Mouse (Mus musculus): ENCODE results near the gene Trip10. TPM values are rescaled to one million over a fixed set of nuclear protein-coding genes. Genes with fewer than 3 reads are reported as not detected.

Trip10 gene
- 28.3 and 33.5 TPM in 2 replicates for polyA plus RNA-seq (2012; rRNA removed)

DNA sequence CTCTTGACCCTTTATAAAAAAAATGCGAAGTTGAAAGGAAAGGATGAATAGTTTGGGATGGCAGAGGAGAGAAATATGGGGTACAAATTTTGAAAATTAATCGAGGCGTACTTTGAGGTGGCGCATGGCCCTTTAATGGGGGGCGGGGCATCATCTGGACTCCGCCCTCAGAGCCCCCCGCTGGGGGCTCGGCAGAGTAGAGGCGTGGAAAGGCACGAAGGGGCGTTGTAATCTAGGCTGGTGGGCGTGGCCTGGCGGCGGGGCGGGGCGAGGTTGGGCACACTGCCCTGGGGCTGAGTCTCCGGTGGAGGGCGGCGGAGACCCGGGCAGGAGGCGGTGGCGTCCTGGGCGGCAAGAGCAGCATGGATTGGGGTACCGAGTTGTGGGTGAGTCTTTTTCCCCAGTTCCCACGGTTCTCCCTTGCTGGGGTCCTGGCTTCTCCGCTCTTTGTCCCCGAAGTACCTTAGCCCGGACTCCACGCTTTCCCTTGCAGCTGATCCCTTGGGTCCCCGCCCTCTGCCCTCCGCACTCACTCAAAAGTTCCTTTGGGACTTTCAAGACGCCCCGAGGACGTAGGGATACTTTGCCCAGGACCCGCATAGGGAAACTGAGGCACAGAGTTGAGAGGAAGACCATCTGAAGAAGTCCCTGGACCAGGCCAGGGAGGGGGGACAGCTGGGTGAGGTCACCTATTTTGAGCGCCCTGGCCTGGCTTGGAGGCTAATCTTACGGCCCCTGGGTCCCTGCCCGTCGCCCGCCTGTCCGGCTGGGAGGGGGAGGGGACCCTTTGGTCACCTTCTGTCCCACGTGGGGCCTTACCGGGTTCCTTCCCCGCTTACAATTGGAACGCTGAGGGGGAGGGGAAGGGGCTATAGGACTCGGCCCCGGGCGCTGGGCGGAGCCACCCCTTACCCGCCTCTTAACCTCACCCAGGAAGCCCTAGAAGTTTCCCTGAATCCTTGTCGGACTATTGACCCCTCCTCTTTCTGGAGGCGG lies at the start of gene Trip10:
Gene Trip10 (plus strand): TSS at position 270 of the 996 bp plus-strand sequence.

DNA sequence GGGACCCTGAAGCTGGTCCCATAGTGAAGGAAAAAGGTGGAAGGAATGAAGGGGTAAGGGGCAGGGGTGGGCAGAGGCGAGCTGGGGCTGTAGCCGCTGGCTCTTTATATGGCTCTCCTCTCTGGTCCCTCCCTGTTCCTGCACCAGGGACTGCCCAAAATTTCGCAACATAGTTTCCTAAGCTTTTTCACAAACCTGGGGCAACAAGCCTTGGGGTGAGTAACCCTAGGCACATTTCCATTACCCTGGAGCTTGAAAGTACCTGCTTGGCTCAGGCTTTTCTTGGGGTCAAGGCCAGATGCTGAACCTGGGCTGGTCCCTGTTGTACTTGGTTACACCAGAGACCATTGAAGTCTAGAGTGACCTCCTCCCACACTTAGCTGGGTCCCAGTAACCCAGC lies 21.2 kb upstream of the Trip10 start, which contains the start of gene C3:
Gene C3 (minus strand): TSS at position 123 of the 400 bp plus-strand sequence.

DNA sequence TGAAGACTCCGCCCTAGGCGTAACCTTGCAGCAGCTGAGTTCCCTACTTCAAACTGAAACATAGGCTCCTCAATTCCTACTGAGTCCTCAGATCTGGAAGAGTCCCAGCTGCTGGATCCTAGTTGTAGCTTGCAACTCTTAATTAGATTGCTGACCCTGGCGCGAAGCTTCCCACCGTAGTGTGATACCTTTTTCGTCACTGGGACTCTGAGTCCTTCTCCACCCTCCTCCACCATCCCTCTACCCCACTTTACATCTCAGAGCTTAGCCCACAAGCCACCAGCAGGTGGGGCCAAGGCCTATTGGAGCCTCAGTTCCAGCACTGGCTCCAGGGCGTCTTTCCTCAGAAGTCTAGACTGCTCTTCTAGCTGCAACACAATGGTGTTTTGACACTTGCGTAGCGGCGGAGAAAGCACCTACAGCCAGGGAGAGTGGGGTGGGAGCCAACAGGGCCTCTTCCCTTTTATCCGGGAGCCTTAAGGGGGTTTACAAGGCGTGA lies 1.0 kb upstream of the Trip10 start, which contains the start of gene Gpr108:
Gene Gpr108 (minus strand): TSS at position 246 of the 499 bp plus-strand sequence.

DNA sequence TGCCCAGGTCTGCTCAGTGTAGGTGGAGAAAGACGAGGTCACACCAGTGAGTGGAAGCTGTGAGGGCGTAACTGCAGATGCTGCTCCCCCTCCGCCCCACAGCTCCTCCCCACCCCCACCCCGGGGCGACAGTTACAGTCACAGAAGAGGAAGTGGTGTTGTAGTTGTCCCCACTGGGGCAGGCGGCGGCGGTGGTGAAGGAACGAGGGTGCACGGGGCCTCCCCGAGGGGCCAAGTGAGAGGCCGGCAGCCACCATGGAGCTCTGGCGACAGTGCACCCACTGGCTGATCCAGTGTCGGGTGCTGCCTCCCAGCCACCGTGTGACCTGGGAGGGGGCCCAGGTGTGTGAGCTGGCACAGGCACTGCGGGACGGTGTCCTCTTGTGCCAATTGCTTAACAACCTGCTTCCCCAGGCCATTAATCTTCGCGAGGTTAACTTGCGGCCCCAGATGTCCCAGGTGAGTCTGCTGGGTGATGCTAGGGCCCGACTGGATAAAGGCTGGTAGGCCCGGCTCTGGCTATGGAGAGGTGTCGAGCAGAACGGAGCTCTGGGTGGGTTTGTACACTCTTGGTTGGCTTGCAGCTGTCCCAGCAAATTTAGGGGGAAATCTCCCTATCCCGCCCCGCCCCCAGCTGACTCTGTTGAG lies 29.8 kb downstream of the Trip10 start, which contains the start of gene Vav1:
Gene Vav1 (plus strand): TSS at position 158 of the 648 bp plus-strand sequence.

Other genes starting within 250 kb of the Trip10 start
- 0.17 TPM in 1 of 2 replicates, not detected in the other for gene Pspn, start 249.4 kb upstream of the Trip10 start, polyA plus RNA-seq (2012; rRNA removed)
- gene Gtf2f1, start 238.2 kb upstream of the Trip10 start, polyA plus RNA-seq (2012; rRNA removed): 82.8 and 142 TPM in 2 replicates
- gene Gm17949, start 238.0 kb upstream of the Trip10 start, polyA plus RNA-seq (2012; rRNA removed): 0.05 and 0.08 TPM in 2 replicates
- gene Khsrp, start 217.9 kb upstream of the Trip10 start, polyA plus RNA-seq (2012; rRNA removed): 132 and 136 TPM in 2 replicates
- not detected in 2 replicates for gene Slc25a41, start 207.8 kb upstream of the Trip10 start, polyA plus RNA-seq (2012; rRNA removed)
- 0.85 and 1.8 TPM in 2 replicates for gene Crb3, start 190.3 kb upstream of the Trip10 start, polyA plus RNA-seq (2012; rRNA removed)
- gene Slc25a23, start 189.6 kb upstream of the Trip10 start, polyA plus RNA-seq (2012; rRNA removed): 28.0 and 35.7 TPM in 2 replicates
- 3.9 and 5.1 TPM in 2 replicates for gene Dennd1c, start 170.9 kb upstream of the Trip10 start, polyA plus RNA-seq (2012; rRNA removed)
- gene Tubb4a, start 161.7 kb upstream of the Trip10 start, polyA plus RNA-seq (2012; rRNA removed): 70.7 and 72.5 TPM in 2 replicates
- 6.2 and 6.5 TPM in 2 replicates for gene Tnfsf9, start 144.1 kb upstream of the Trip10 start, polyA plus RNA-seq (2012; rRNA removed)
- 0.20 and 0.22 TPM in 2 replicates for gene Cd70, start 99.7 kb upstream of the Trip10 start, polyA plus RNA-seq (2012; rRNA removed)
- 0.35 TPM in 2 replicates for gene Tnfsf14, start 55.3 kb upstream of the Trip10 start, polyA plus RNA-seq (2012; rRNA removed)
- 2.6 and 3.3 TPM in 2 replicates for gene C3, start 21.3 kb upstream of the Trip10 start, polyA plus RNA-seq (2012; rRNA removed)
- 14.1 and 20.4 TPM in 2 replicates for gene Gpr108, start 1.0 kb upstream of the Trip10 start, polyA plus RNA-seq (2012; rRNA removed)
- 1.7 and 2.3 TPM in 2 replicates for gene Vav1, start 29.6 kb downstream of the Trip10 start, polyA plus RNA-seq (2012; rRNA removed)
- 3.0 and 3.5 TPM in 2 replicates for gene Adgre1, start 109.2 kb downstream of the Trip10 start, polyA plus RNA-seq (2012; rRNA removed)